Mouse (Mus musculus): ENCODE data around the gene Dusp23. TPM values are rescaled to one million over a fixed set of nuclear protein-coding genes. Genes with fewer than 3 reads are reported as not detected.

Gene Dusp23
- polyA plus RNA-seq, 1 experiment = 10.0 TPM

- Histone ChIP-seq H3K4me3 (replicated peaks) (no peak overlapping the region), H3K9me3 (no peaks in the 10 kb centered on the region), H3K36me3 (replicated peaks; ENCODE audit: low read length) (no peaks in the 10 kb centered on the region), H3K4me1 (no peaks in the 10 kb centered on the region), H3K27me3 (replicated peaks) (peaks cover 31% of the 10 kb centered on the region)
- TF ChIP-seq FLI1 (IDR thresholded peaks at IDR 0.05; ENCODE audit: low read length) = no peak
Measured at GRCm38 (mm10) chr1:172612745-172613144, 20.0 kb downstream of the Dusp23 start.

DNA sequence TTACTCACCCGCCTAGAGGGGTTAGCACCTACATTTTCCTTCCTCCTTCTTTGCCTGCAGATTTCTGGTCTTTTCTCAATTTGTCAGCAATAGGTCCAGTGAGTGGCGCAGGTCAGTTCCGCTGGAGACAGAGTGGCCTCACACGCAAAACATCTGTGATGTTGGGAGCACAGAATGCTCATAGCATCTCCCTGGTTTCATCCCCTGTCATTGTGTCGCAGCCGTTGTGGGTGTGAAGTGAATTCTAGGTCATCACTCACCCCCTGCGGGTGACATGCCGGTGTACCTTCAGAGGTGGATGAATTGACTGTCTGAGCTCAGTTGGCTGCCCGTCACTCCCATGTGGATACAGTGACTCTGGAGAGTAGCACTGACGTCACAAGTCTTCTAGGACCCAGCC, 21.5 kb downstream of the Dusp23 start:
- H3K4me3 ChIP-seq (replicated peaks) = no peak overlapping the region
- H3K27me3 ChIP-seq (replicated peaks) = peaks cover 24% of the 10 kb centered on the region
- H3K9me3 ChIP-seq = no peaks in the 10 kb centered on the region
- TF ChIP-seq FLI1 (IDR thresholded peaks at IDR 0.05; ENCODE audit: low read length) (no peak), GATA1 (IDR thresholded peaks at IDR 0.05; ENCODE audit: borderline replicate concordance, low read length) (no peak)
- H3K36me3 ChIP-seq (replicated peaks; ENCODE audit: low read length) = no peaks in the 10 kb centered on the region
- H3K4me1 ChIP-seq = no peaks in the 10 kb centered on the region

GRCm38 (mm10) chr1:172602326-172602725, 30.4 kb downstream of the Dusp23 start, which contains the start of gene Fcrl6:
TSS of gene Fcrl6 (minus strand) at chr1:172602551.
- Histone ChIP-seq H3K9me3 (no peaks in the 10 kb centered on the region), H3K4me1 (no peaks in the 10 kb centered on the region), H3K36me3 (replicated peaks; ENCODE audit: low read length) (no peaks in the 10 kb centered on the region), H3K4me3 (replicated peaks) (no peak within 1 kb of the TSS), H3K27me3 (replicated peaks) (peaks cover 18% of the 10 kb centered on the region)
- TF ChIP-seq GATA1 (IDR thresholded peaks at IDR 0.05; ENCODE audit: borderline replicate concordance, low read length) = no peak
- TF ChIP-seq FLI1 (IDR thresholded peaks at IDR 0.05; ENCODE audit: low read length) = no peak

DNA sequence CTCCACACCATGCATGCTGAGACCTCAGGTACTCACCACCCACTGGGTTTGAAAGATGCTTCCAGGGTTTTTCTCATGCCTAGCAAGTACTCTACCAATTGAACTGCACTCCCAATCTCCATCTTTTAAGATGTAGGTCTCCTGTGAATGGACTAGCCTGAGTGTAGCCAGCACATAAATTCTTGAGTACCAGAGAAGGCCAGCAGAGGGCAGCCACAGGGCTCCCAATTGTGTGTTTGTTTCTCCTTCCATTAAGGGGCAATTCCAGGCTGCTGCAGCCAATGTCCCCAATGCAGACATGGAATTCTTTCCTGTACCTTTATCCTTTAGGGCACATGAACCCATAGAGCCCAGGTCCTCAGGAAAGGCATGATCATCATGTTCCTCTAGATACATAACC, 38.3 kb downstream of the Dusp23 start:
- H3K4me3 ChIP-seq (replicated peaks) = no peak overlapping the region
- TF ChIP-seq GATA1 (IDR thresholded peaks at IDR 0.05; ENCODE audit: borderline replicate concordance, low read length) (no peak), FLI1 (IDR thresholded peaks at IDR 0.05; ENCODE audit: low read length) (no peak)
- no peaks in the 10 kb centered on the region for H3K9me3 ChIP-seq

DNA sequence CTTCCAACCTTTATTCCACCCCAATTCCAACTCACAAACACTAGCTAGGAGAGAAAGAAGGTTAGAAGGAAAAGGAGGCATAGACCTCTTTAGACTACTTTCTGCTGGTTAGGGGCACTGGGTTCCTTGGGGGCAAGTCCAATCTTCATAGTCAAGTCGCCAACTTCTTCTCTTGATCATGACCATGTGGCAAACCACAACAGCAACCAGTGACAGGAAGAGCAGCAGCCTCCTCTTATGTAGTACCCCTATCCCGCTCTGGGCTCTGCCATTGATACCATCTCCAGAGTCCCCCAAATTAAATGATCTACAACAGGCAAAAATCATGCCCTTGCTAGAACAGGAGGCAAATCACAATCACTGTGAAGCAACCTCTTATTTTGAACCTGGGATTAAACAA, 38.8 kb downstream of the Dusp23 start:
- H3K4me3 ChIP-seq (replicated peaks) = no peak overlapping the region
- no peaks in the 10 kb centered on the region for H3K36me3 ChIP-seq (replicated peaks; ENCODE audit: low read length)
- H3K4me1 ChIP-seq = 0 out of 2 replicates have a peak, but pooled peaks cover 2% of the 10 kb centered on the region
- TF ChIP-seq FLI1 (IDR thresholded peaks at IDR 0.05; ENCODE audit: low read length) (no peak), GATA1 (IDR thresholded peaks at IDR 0.05; ENCODE audit: borderline replicate concordance, low read length) (no peak)
- H3K27me3 ChIP-seq (replicated peaks) = peaks cover 35% of the 10 kb centered on the region
- no peaks in the 10 kb centered on the region for H3K9me3 ChIP-seq

More for the DNA sequence above, 38.3 kb downstream of the Dusp23 start:
- Histone ChIP-seq H3K27me3 (replicated peaks) (peaks cover 32% of the 10 kb centered on the region), H3K4me1 (0 out of 2 replicates have a peak, but pooled peaks cover 2% of the 10 kb centered on the region), H3K36me3 (replicated peaks; ENCODE audit: low read length) (no peaks in the 10 kb centered on the region)

DNA sequence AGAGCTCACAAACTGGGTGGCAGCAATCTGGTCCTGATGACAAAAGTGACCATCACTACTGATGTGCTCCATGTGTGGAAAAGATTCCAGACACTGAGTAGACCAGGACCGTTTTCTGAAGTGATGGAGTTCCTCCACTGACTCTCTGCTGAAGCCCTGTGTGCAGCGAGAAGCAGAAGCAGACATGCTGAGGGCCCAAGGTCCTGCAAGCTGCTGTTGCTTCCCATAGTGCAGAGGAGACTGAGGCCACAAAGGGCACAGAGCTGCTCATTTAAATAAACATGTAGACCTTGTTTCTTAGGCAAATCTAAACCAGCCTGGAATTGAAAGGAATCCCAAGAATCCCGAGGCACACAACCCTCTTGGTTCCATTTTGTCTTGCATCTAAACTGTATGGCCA, 39.4 kb downstream of the Dusp23 start:
- H3K36me3 ChIP-seq (replicated peaks; ENCODE audit: low read length) = no peaks in the 10 kb centered on the region
- TF ChIP-seq GATA1 (IDR thresholded peaks at IDR 0.05; ENCODE audit: borderline replicate concordance, low read length) (no peak), FLI1 (IDR thresholded peaks at IDR 0.05; ENCODE audit: low read length) (no peak)
- H3K4me1 ChIP-seq = 0 out of 2 replicates have a peak, but pooled peaks cover 2% of the 10 kb centered on the region
- no peaks in the 10 kb centered on the region for H3K9me3 ChIP-seq
- H3K27me3 ChIP-seq (replicated peaks) = peaks cover 36% of the 10 kb centered on the region
- H3K4me3 ChIP-seq (replicated peaks) = no peak overlapping the region

GRCm38 (mm10) chr1:172590385-172590784, 42.4 kb downstream of the Dusp23 start, which contains the start of gene Slamf8:
TSS of gene Slamf8 (minus strand) at chr1:172590568.
- no peaks in the 10 kb centered on the region for H3K36me3 ChIP-seq (replicated peaks; ENCODE audit: low read length)
- H3K27me3 ChIP-seq (replicated peaks) = peaks cover 51% of the 10 kb centered on the region
- 0 out of 2 replicates have a peak, but pooled peaks cover 2% of the 10 kb centered on the region for H3K4me1 ChIP-seq
- no peak within 1 kb of the TSS for H3K4me3 ChIP-seq (replicated peaks)
- TF ChIP-seq GATA1 (IDR thresholded peaks at IDR 0.05; ENCODE audit: borderline replicate concordance, low read length) (no peak), FLI1 (IDR thresholded peaks at IDR 0.05; ENCODE audit: low read length) (no peak)
- no peaks in the 10 kb centered on the region for H3K9me3 ChIP-seq

GRCm38 (mm10) chr1:172585612-172586567, 46.9 kb downstream of the Dusp23 start:
- no peak overlapping the region for H3K4me3 ChIP-seq (replicated peaks)
- TF ChIP-seq FLI1 (IDR thresholded peaks at IDR 0.05; ENCODE audit: low read length) (no peak), GATA1 (IDR thresholded peaks at IDR 0.05; ENCODE audit: borderline replicate concordance, low read length) (no peak)
- no peaks in the 10 kb centered on the region for H3K9me3 ChIP-seq
- H3K36me3 ChIP-seq (replicated peaks; ENCODE audit: low read length) = no peaks in the 10 kb centered on the region
- peaks cover 64% of the 10 kb centered on the region for H3K27me3 ChIP-seq (replicated peaks)
- 0 out of 2 replicates have a peak, but pooled peaks cover 2% of the 10 kb centered on the region for H3K4me1 ChIP-seq

GRCm38 (mm10) chr1:172585026-172585425, 47.7 kb downstream of the Dusp23 start:
- H3K4me3 ChIP-seq (replicated peaks) = no peak overlapping the region
- H3K27me3 ChIP-seq (replicated peaks) = peaks cover 63% of the 10 kb centered on the region
- no peaks in the 10 kb centered on the region for H3K4me1 ChIP-seq
- TF ChIP-seq GATA1 (IDR thresholded peaks at IDR 0.05; ENCODE audit: borderline replicate concordance, low read length) (no peak), FLI1 (IDR thresholded peaks at IDR 0.05; ENCODE audit: low read length) (no peak)
- H3K9me3 ChIP-seq = no peaks in the 10 kb centered on the region
- no peaks in the 10 kb centered on the region for H3K36me3 ChIP-seq (replicated peaks; ENCODE audit: low read length)

- Histone ChIP-seq H3K4me1 (no peaks in the 10 kb centered on the region), H3K4me3 (replicated peaks) (no peak overlapping the region), H3K36me3 (replicated peaks; ENCODE audit: low read length) (no peaks in the 10 kb centered on the region), H3K9me3 (no peaks in the 10 kb centered on the region), H3K27me3 (replicated peaks) (peaks cover 59% of the 10 kb centered on the region)
- no peak for TF ChIP-seq FLI1 (IDR thresholded peaks at IDR 0.05; ENCODE audit: low read length)
- no peak for TF ChIP-seq GATA1 (IDR thresholded peaks at IDR 0.05; ENCODE audit: borderline replicate concordance, low read length)
Measured at GRCm38 (mm10) chr1:172584271-172584670, 48.5 kb downstream of the Dusp23 start.
